Mouse (Mus musculus): ENCODE data around the gene Ceacam9.
"Not testable (repeated sequence)": the region's sequence is repeated elsewhere in the genome, so short reads cannot be mapped to it uniquely, and the experiment has no call there.

Gene Ceacam9

GRCm38 (mm10) chr7:16721629-16722028 lies at the start of gene Ceacam9:
TSS of gene Ceacam9 (plus strand) at chr7:16721929.
- DNase-seq: no peak

- no peak for DNase-seq
These were observed 47.9 kb upstream of the Ceacam9 start for GRCm38 (mm10) chr7:16673823-16674222.

GRCm38 (mm10) chr7:16674699-16675098 lies 47.0 kb upstream of the Ceacam9 start:
- DNase-seq: not testable (repeated sequence)

- DNase-seq: no peak
These were observed 46.1 kb upstream of the Ceacam9 start, which contains the start of gene Ceacam15 for GRCm38 (mm10) chr7:16675605-16676004. TSS of gene Ceacam15 (minus strand) at chr7:16675705.

- DNase-seq: peak; percentile 54
These were observed 41.5 kb upstream of the Ceacam9 start for GRCm38 (mm10) chr7:16680194-16680593.

- no peak for DNase-seq
These were observed 32.5 kb upstream of the Ceacam9 start for GRCm38 (mm10) chr7:16689196-16689595.

GRCm38 (mm10) chr7:16695025-16695424 lies 26.7 kb upstream of the Ceacam9 start:
- DNase-seq: peak; percentile 88

- peak; percentile 34 for DNase-seq
These were observed 22.7 kb upstream of the Ceacam9 start for GRCm38 (mm10) chr7:16699042-16699441.

- no peak for DNase-seq
These were observed 21.1 kb upstream of the Ceacam9 start for GRCm38 (mm10) chr7:16700583-16700982.

- no peak for DNase-seq
These were observed 15.3 kb upstream of the Ceacam9 start for GRCm38 (mm10) chr7:16706385-16706784.

- no peak for DNase-seq
These were observed 13.5 kb upstream of the Ceacam9 start for GRCm38 (mm10) chr7:16708244-16708643.

GRCm38 (mm10) chr7:16710604-16711003 lies 11.1 kb upstream of the Ceacam9 start:
- peak; percentile 48 for DNase-seq

GRCm38 (mm10) chr7:16712633-16713415 lies 8.9 kb upstream of the Ceacam9 start:
- no peak for DNase-seq

- peak; percentile 57 for DNase-seq
These were observed 5.1 kb upstream of the Ceacam9 start for GRCm38 (mm10) chr7:16716456-16717152.

GRCm38 (mm10) chr7:16722490-16722889 lies 761 bp downstream of the Ceacam9 start:
- not testable (repeated sequence) for DNase-seq

- DNase-seq: peak; percentile 93
These were observed 7.0 kb downstream of the Ceacam9 start for GRCm38 (mm10) chr7:16728596-16729348.

GRCm38 (mm10) chr7:16729563-16729962 lies 7.8 kb downstream of the Ceacam9 start:
- DNase-seq: peak; percentile 29

- DNase-seq: no peak
These were observed 9.1 kb downstream of the Ceacam9 start for GRCm38 (mm10) chr7:16730791-16731190.

GRCm38 (mm10) chr7:16731893-16732422 lies 10.2 kb downstream of the Ceacam9 start:
- no peak for DNase-seq

- DNase-seq: no peak
These were observed 15.9 kb downstream of the Ceacam9 start for GRCm38 (mm10) chr7:16737606-16738072.

GRCm38 (mm10) chr7:16738073-16738696 lies 16.5 kb downstream of the Ceacam9 start, which contains the start of gene Ap2s1:
TSS of gene Ap2s1 (plus strand) at chr7:16738410.
- peak; percentile 95 for DNase-seq

GRCm38 (mm10) chr7:16739056-16739604 lies 17.4 kb downstream of the Ceacam9 start:
- no peak for DNase-seq
